Mouse (Mus musculus): Measurements from ENCODE around the gene Fn3krp. TPM values are rescaled to one million over a fixed set of nuclear protein-coding genes. Genes with fewer than 3 reads are reported as not detected.

Fn3krp gene
- total and polyA plus RNA-seq, 2 experiments from 2014 or later, result 4.8 to 7.0 TPM

GRCm38 (mm10) chr11:121434156-121435155, 13.3 kb downstream of the Fn3krp start, which contains the start of gene Fn3k:
Gene Fn3k, plus strand, starts transcription at chr11:121434913.
- H3K27me3 ChIP-seq (ENCODE audit: control insufficient read depth, insufficient read depth, low read length), result no peaks in the 10 kb centered on the region
- H3K27ac ChIP-seq (ENCODE audit: low read depth), result peak within 1 kb of the TSS; percentile 84
- peak; percentile 93 for ATAC-seq (ENCODE audit: insufficient read depth, low read depth)
- no peak for TF ChIP-seq EP300 (IDR thresholded peaks at IDR 0.05; ENCODE audit: low read depth)
- H3K36me3 ChIP-seq (replicated peaks; ENCODE audit: control insufficient read depth, insufficient read depth, low read length), result peaks cover 8% of the 10 kb centered on the region
- H3K4me2 ChIP-seq (ENCODE audit: low read depth, low read length), result peak within 1 kb of the TSS; percentile 69
- 4% methylated on average over 30 of the region's 30 CpGs for WGBS
- peak within 1 kb of the TSS; percentile 54 for H3K4me3 ChIP-seq (ENCODE audit: low read depth, low read length)
- no peaks in the 10 kb centered on the region for H3K9me3 ChIP-seq (replicated peaks; ENCODE audit: control insufficient read depth, low read length)
- peak within 1 kb of the TSS; percentile 32; the same call in 1 of the 2 replicates for H3K9ac ChIP-seq (replicated peaks; ENCODE audit: low read depth, low read length)
- peak; percentile 84 for DNase-seq (ENCODE audit: low spot score)
- H3K4me1 ChIP-seq (ENCODE audit: control insufficient read depth, insufficient read depth), result peaks cover 22% of the 10 kb centered on the region

- TF ChIP-seq EP300 (IDR thresholded peaks at IDR 0.05; ENCODE audit: low read depth), result no peak
- no peak for TF ChIP-seq CTCF (IDR thresholded peaks at IDR 0.05; ENCODE audit: low read depth)
- Histone ChIP-seq H3K27me3 (ENCODE audit: control insufficient read depth, insufficient read depth, low read length) (no peaks in the 10 kb centered on the region), H3K9ac (replicated peaks; ENCODE audit: low read depth, low read length) (no peak overlapping the region), H3K4me2 (ENCODE audit: low read depth, low read length) (no peak overlapping the region), H3K4me1 (ENCODE audit: control insufficient read depth, insufficient read depth) (peaks cover 22% of the 10 kb centered on the region), H3K9me3 (replicated peaks; ENCODE audit: control insufficient read depth, low read length) (no peaks in the 10 kb centered on the region), H3K27ac (ENCODE audit: low read depth) (no peak overlapping the region), H3K4me3 (ENCODE audit: low read depth, low read length) (no peak overlapping the region), H3K36me3 (replicated peaks; ENCODE audit: control insufficient read depth, insufficient read depth, low read length) (0 out of 2 replicates have a peak, but pooled peaks cover 7% of the 10 kb centered on the region)
- 73% methylated on average over 5 of the region's 5 CpGs for WGBS
- DNase-seq (ENCODE audit: low spot score) (no peak), ATAC-seq (ENCODE audit: insufficient read depth, low read depth) (no peak)
Observed at GRCm38 (mm10) chr11:121437236-121437635, 16.0 kb downstream of the Fn3krp start.

DNA sequence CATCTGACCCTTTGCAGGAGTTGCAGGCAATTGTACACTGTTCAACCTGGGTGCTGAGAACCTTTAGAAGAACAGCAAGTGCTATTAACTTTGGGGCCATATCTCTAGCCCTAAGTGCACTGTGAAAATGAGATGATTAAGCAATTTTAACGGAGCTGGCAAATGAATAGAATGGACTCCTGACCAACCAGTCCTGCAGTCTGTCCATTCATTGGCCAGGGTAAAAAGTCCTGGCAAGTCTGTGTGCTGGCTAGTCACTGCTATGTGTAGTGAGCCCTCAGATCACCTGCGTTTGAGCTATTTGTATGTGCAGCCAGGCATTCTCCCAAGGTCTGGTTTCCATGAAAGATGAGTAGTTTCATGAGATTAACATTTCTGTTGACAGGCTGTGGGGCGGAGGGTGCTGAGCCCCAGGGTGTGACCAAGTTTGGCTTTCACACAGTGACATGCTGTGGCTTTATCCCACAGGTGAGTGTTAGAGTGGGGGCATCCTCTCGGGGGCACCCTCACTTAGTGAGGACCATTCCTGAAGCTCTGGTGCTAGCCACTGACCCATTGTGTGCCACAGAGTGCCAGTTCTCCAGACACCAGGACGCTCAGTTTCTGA, 18.6 kb downstream of the Fn3krp start:
- no peaks in the 10 kb centered on the region for H3K9me3 ChIP-seq (replicated peaks; ENCODE audit: control insufficient read depth, low read length)
- H3K4me3 ChIP-seq (ENCODE audit: low read depth, low read length), result no peak overlapping the region
- no peaks in the 10 kb centered on the region for H3K27me3 ChIP-seq (ENCODE audit: control insufficient read depth, insufficient read depth, low read length)
- no peak for ATAC-seq (ENCODE audit: insufficient read depth, low read depth)
- 63% methylated on average over 5 of the region's 5 CpGs for WGBS
- no peak overlapping the region for H3K4me2 ChIP-seq (ENCODE audit: low read depth, low read length)
- H3K36me3 ChIP-seq (replicated peaks; ENCODE audit: control insufficient read depth, insufficient read depth, low read length), result 0 out of 2 replicates have a peak, but pooled peaks cover 7% of the 10 kb centered on the region
- TF ChIP-seq EP300 (IDR thresholded peaks at IDR 0.05; ENCODE audit: low read depth) (no peak), CTCF (IDR thresholded peaks at IDR 0.05; ENCODE audit: low read depth) (no peak)
- H3K4me1 ChIP-seq (ENCODE audit: control insufficient read depth, insufficient read depth), result peaks cover 4% of the 10 kb centered on the region; the same call in 1 of the 2 replicates
- H3K27ac ChIP-seq (ENCODE audit: low read depth), result no peak overlapping the region
- DNase-seq (ENCODE audit: low spot score), result no peak
- H3K9ac ChIP-seq (replicated peaks; ENCODE audit: low read depth, low read length), result no peak overlapping the region

DNA sequence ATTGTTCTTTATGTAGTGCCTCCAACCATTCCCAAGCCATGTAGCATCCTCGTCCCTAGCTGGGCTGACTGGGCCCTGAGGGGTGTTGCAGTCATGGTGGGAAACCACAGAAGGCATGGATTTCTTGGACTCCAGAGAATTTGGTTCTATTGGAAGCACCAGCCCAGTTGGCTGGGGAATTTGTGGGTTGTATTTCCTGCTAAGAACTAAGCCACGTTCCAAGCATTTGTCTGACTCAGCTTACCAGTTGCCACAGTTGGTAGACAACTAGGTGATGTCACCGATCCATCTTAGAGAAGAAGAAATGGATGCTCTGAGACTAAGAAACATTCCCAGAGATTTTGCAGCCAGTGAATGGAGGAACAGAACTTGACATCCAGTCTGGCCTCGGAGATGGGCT, 20.5 kb downstream of the Fn3krp start:
- no peak for ATAC-seq (ENCODE audit: insufficient read depth, low read depth)
- Histone ChIP-seq H3K4me3 (ENCODE audit: low read depth, low read length) (no peak overlapping the region), H3K9ac (replicated peaks; ENCODE audit: low read depth, low read length) (no peak overlapping the region), H3K27me3 (ENCODE audit: control insufficient read depth, insufficient read depth, low read length) (no peaks in the 10 kb centered on the region), H3K27ac (ENCODE audit: low read depth) (no peak overlapping the region), H3K4me1 (ENCODE audit: control insufficient read depth, insufficient read depth) (no peaks in the 10 kb centered on the region; the same call in 1 of the 2 replicates), H3K9me3 (replicated peaks; ENCODE audit: control insufficient read depth, low read length) (no peaks in the 10 kb centered on the region), H3K36me3 (replicated peaks; ENCODE audit: control insufficient read depth, insufficient read depth, low read length) (0 out of 2 replicates have a peak, but pooled peaks cover 7% of the 10 kb centered on the region), H3K4me2 (ENCODE audit: low read depth, low read length) (no peak overlapping the region)
- TF ChIP-seq EP300 (IDR thresholded peaks at IDR 0.05; ENCODE audit: low read depth), result no peak
- no peak for TF ChIP-seq CTCF (IDR thresholded peaks at IDR 0.05; ENCODE audit: low read depth)
- 86% methylated on average over 4 of the region's 4 CpGs for WGBS
- DNase-seq (ENCODE audit: low spot score), result no peak

GRCm38 (mm10) chr11:121442076-121442475, 20.9 kb downstream of the Fn3krp start:
- no peak overlapping the region for H3K9ac ChIP-seq (replicated peaks; ENCODE audit: low read depth, low read length)
- no peak for ATAC-seq (ENCODE audit: insufficient read depth, low read depth)
- no peaks in the 10 kb centered on the region for H3K9me3 ChIP-seq (replicated peaks; ENCODE audit: control insufficient read depth, low read length)
- H3K4me3 ChIP-seq (ENCODE audit: low read depth, low read length), result no peak overlapping the region
- no peak overlapping the region for H3K4me2 ChIP-seq (ENCODE audit: low read depth, low read length)
- 43% methylated on average over 2 of the region's 2 CpGs for WGBS
- H3K27ac ChIP-seq (ENCODE audit: low read depth), result no peak overlapping the region
- no peak for TF ChIP-seq EP300 (IDR thresholded peaks at IDR 0.05; ENCODE audit: low read depth)
- TF ChIP-seq CTCF (IDR thresholded peaks at IDR 0.05; ENCODE audit: low read depth), result no peak
- 0 out of 2 replicates have a peak, but pooled peaks cover 7% of the 10 kb centered on the region for H3K36me3 ChIP-seq (replicated peaks; ENCODE audit: control insufficient read depth, insufficient read depth, low read length)
- no peaks in the 10 kb centered on the region; the same call in 1 of the 2 replicates for H3K4me1 ChIP-seq (ENCODE audit: control insufficient read depth, insufficient read depth)
- H3K27me3 ChIP-seq (ENCODE audit: control insufficient read depth, insufficient read depth, low read length), result no peaks in the 10 kb centered on the region
- DNase-seq (ENCODE audit: low spot score), result no peak

Measured in heart, postnatal 0 days (tissue).